Mouse (Mus musculus) ES-E14 (cell line): ENCODE results near the gene Cxadr.

Experiments used
- CHD2 ChIP-seq: IDR thresholded peaks from 2 replicates; pipeline ENCODE4 v1.6.1; 2014; ENCODE audit warnings: mild to moderate bottlenecking, low read depth, low read length, inconsistent platforms
- HCFC1 ChIP-seq: IDR thresholded peaks from 2 replicates; pipeline ENCODE4 v1.6.1; 2012; ENCODE audit warnings: low read length, inconsistent platforms, borderline replicate concordance; ENCODE audit not compliant: insufficient read depth
- ZC3H11A ChIP-seq: IDR thresholded peaks from 2 replicates; pipeline ENCODE4 v1.6.1; 2012; ENCODE audit warnings: low read depth, mild to moderate bottlenecking, inconsistent platforms, low read length, borderline replicate concordance
- ZNF384 ChIP-seq: IDR thresholded peaks from 2 replicates; pipeline ENCODE4 v1.6.1; 2012; ENCODE audit warnings: low read depth, low read length, inconsistent platforms

DNA sequence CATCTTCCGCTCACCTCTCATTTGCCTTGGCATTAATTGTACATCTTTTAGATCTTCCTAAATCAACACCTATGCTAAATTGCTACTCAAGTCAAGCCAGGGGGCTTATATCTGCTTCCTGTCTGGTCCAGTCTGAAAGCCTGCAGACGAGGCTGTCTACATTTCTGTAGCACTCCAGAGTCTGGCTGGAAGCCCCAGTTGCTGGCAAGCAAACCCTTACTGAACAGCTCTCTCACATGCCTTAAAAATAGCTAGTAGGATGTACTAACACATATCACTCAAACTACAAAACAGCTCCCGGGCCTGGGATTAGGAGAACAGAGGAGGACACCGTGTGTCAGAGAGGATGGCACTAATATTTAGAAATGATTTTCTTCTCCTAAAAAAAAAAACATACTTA is 42.3 kb upstream of the Cxadr start:
- TF ChIP-seq HCFC1 (no peak), ZNF384 (no peak), CHD2 (no peak), ZC3H11A (no peak)
